Mouse (Mus musculus) ovary, adult 10 weeks (tissue): ENCODE measurements around the gene Gm21996. TPM values are rescaled to one million over a fixed set of nuclear protein-coding genes. Genes with fewer than 3 reads are reported as not detected.

Source experiments
- polyA plus RNA-seq: library from polyadenylated mRNA; stranded (reverse); fragments of 350-450 nt; fragmentation: Illumina TruSeq; extraction: RNeasy Lipid Tissue Mini Kit (QIAGEN cat#74804); gene quantifications from one replicate; pipeline ENCODE4 v1.2.3, GENCODE M21; 2014

The Gm21996 gene
- polyA plus RNA-seq, result not detected

DNA sequence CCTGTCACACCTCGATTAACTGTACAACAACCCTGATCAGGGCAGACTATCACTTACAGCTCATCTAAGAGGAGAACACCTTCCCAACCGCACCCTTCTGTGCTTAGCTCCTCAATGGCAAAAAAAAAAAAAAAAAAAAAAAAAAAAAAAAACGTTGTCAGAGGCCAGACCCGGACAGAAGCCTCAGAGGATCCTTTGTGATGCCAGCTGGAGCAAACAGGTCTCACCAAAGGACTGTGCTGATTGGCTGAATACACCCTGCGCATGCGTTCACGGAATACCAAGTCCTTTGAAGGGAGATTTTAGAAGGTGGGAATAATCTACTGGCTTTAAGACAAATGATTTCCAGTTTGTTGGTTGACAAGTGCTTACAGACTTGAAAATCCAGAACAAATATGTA is at the start of gene Gm21996:
Gene Gm21996, minus strand, starts transcription at position 101 of the 400 bp plus-strand sequence.

